Mouse (Mus musculus) erythroblast, embryonic 14.5 days (primary cell): ENCODE results near the gene Aox3.

Experiments
- GATA1 ChIP-seq: IDR thresholded peaks from 2 replicates; pipeline ENCODE4 v1.6.1; 2012; ENCODE audit warnings: low read length, inconsistent platforms, mixed read lengths
- TAL1 ChIP-seq: IDR thresholded peaks from 3 replicates; pipeline ENCODE4 v1.6.1; 2012; ENCODE audit warnings: low read length, inconsistent platforms, mixed read lengths

GRCm38 (mm10) chr1:58147776-58148175 lies 34.8 kb downstream of the Aox3 start:
- TF ChIP-seq GATA1 (no peak), TAL1 (no peak)
